Mouse (Mus musculus): ENCODE data around the gene Ankrd34b.

GRCm38 (mm10) chr13:92419630-92420029 is 6.1 kb upstream of the Ankrd34b start:
- TF ChIP-seq CTCF (IDR thresholded peaks at IDR 0.05 in 2 of 3, conservative IDR thresholded peaks at IDR 0.05 in 1 of 3; ENCODE audit: control insufficient read depth in 1 of 3, insufficient read depth in 1 of 3, low read depth in 2 of 3, low read length in 3 of 3, poor library complexity in 1 of 3, severe bottlenecking in 1 of 3) (no peak), POLR2A (IDR thresholded peaks at IDR 0.05; ENCODE audit: control insufficient read depth in 1 of 2, insufficient read depth in 1 of 2, low read depth in 1 of 2, low read length in 2 of 2, poor library complexity in 1 of 2) (no peak)
